Mouse (Mus musculus): ENCODE data around the gene Hist1h4k. TPM values are rescaled to one million over a fixed set of nuclear protein-coding genes. Genes with fewer than 3 reads are reported as not detected.
"Not testable (repeated sequence)": the region's sequence is repeated elsewhere in the genome, so short reads cannot be mapped to it uniquely, and the experiment has no call there.

The Hist1h4k gene
- polyA plus RNA-seq, 1 experiment from 2014 or later, result 2.0 TPM

DNA sequence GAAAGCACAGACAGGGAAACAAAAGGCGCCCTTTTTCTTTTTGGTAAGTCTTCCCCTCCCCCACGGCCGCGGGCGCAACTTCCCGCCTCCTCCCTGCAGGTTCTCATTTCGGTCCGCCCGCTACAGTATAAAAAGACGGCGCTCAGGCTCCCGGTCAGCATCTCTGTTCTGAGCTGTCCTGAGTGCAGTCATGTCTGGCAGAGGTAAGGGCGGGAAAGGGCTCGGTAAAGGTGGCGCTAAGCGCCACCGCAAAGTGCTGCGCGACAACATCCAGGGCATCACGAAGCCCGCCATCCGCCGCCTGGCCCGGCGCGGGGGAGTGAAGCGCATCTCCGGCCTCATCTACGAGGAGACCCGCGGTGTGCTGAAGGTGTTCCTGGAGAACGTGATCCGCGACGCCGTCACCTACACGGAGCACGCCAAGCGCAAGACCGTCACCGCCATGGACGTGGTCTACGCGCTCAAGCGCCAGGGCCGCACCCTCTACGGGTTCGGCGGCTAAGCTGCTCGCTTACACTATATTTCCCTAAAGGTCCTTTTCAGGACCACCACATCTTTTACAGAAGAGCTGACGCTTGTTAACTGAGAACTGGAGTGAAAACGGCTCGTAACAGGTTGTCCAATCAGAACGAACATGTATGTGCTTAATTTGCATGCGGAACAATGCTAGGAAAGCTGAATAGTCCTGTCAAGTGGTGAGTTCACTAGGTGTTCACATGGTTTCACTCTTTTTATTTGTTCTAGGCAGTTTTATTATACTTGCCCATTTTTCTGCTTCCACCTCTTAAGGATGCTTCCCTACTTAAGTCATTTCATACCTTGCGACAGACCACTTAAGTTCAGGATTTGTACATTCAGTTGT, 15.2 kb downstream of the Hist1h4k start, which contains the start of gene Hist1h4j:
Gene Hist1h4j, plus strand, starts transcription at position 159 of the 862 bp plus-strand sequence.
- Histone ChIP-seq H3K4me1 (replicated peaks; ENCODE audit: control insufficient read depth, insufficient read depth, low read length) (peaks cover 22% of the 10 kb centered on the region), H3K4me2 (replicated peaks) (peak within 1 kb of the TSS; percentile 88), H3K4me3 (replicated peaks; ENCODE audit: low read length) (peak within 1 kb of the TSS; percentile 43), H3K27ac (peak within 1 kb of the TSS; percentile 99), H3K9ac (peak within 1 kb of the TSS; percentile 76)
- WGBS, result under 1% methylated on average over 42 of the region's 56 CpGs
- DNase-seq (ENCODE audit: low spot score), result peak; percentile 92
- peak; percentile 92 for ATAC-seq (ENCODE audit: low FRiP score)
- not testable (repeated sequence) for H3K36me3 ChIP-seq (replicated peaks; ENCODE audit: control insufficient read depth, insufficient read depth); H3K27me3 ChIP-seq (ENCODE audit: control insufficient read depth, insufficient read depth, low read length); H3K9me3 ChIP-seq (ENCODE audit: control insufficient read depth, low read length)

DNA sequence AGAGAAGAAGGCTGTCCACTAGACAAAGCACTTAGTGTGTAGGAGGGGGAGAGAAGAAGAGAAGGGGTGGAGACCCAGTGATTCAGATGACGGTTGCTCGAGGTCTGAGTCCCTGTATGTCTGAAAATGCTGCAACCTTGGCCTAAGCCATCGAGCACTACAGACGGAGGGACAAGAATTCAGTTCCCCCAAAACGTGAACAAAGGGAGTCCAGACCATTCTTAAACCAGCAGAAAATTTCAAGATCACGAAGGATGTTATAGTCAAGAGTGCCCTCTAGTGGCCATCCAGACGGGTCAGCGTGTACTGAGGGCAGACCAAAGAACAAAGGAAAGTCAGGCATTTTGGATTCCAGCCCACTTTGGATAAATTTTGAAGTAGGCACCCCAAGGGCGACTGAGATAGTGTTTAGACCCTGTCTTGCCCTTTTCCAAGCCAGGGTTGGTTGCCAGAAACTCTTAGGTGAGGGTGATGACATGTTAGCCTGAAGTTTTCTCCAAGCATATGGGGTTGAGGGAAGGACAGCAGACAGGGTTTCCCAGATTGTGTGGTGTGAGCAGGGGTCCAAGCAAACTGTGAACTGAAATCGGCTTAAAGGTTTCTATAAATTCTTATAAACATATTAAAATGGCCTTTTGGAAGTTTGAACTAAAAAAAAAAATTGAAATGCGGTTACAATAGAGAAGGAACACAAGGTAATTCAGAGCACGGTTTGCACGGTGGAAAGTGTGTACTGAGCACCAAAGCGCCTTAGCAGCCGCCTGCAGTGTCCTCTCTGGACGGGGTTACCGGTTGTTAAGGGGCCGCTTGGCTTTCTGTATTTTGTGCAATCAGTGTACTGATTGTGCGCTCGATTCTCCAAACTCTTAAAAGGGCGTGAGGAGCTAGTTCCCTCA, 16.0 kb downstream of the Hist1h4k start:
- DNase-seq (ENCODE audit: low spot score) (peak; percentile 93), ATAC-seq (ENCODE audit: low FRiP score) (peak; percentile 86)
- no peaks in the 10 kb centered on the region for H3K27me3 ChIP-seq (ENCODE audit: control insufficient read depth, insufficient read depth, low read length)
- WGBS, result under 1% methylated on average over 21 of the region's 21 CpGs
- peak overlapping the region; percentile 76 for H3K9ac ChIP-seq
- H3K4me2 ChIP-seq (replicated peaks), result peak overlapping the region; percentile 88
- H3K27ac ChIP-seq, result peak overlapping the region; percentile 99
- no peaks in the 10 kb centered on the region for H3K9me3 ChIP-seq (ENCODE audit: control insufficient read depth, low read length)
- peaks cover 22% of the 10 kb centered on the region for H3K4me1 ChIP-seq (replicated peaks; ENCODE audit: control insufficient read depth, insufficient read depth, low read length)
- H3K4me3 ChIP-seq (replicated peaks; ENCODE audit: low read length), result peak overlapping the region; percentile 43
- H3K36me3 ChIP-seq (replicated peaks; ENCODE audit: control insufficient read depth, insufficient read depth), result no peaks in the 10 kb centered on the region

DNA sequence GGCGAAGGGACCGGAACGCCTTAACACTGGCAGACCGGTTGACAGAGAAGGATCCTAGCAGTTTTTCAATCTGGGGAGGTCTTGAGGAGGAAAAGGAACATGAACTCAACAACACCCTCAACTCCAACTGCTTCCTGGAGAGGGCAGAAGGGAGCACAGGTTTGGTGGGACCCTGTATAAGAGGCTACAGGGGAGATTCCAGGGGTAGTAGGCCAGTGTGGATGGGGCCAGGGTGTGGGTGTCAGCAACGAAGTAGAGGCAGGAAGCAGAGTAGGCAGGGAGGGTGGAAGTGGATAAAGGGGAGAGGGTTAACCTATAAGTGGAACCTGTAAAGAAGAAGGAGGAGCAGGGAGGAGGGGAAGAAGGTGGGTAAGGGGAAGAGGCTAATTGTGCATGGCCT, 16.8 kb downstream of the Hist1h4k start:
- Histone ChIP-seq H3K27me3 (ENCODE audit: control insufficient read depth, insufficient read depth, low read length) (no peaks in the 10 kb centered on the region), H3K36me3 (replicated peaks; ENCODE audit: control insufficient read depth, insufficient read depth) (no peaks in the 10 kb centered on the region), H3K9me3 (ENCODE audit: control insufficient read depth, low read length) (no peaks in the 10 kb centered on the region), H3K4me2 (replicated peaks) (no peak overlapping the region), H3K9ac (no peak overlapping the region), H3K4me1 (replicated peaks; ENCODE audit: control insufficient read depth, insufficient read depth, low read length) (peaks cover 22% of the 10 kb centered on the region), H3K4me3 (replicated peaks; ENCODE audit: low read length) (no peak overlapping the region), H3K27ac (peak overlapping the region; percentile 99)
- WGBS, result 59% methylated on average over 5 of the region's 5 CpGs
- DNase-seq (ENCODE audit: low spot score) (no peak), ATAC-seq (ENCODE audit: low FRiP score) (peak; percentile 16; the same call in 1 of the 2 replicates)

DNA sequence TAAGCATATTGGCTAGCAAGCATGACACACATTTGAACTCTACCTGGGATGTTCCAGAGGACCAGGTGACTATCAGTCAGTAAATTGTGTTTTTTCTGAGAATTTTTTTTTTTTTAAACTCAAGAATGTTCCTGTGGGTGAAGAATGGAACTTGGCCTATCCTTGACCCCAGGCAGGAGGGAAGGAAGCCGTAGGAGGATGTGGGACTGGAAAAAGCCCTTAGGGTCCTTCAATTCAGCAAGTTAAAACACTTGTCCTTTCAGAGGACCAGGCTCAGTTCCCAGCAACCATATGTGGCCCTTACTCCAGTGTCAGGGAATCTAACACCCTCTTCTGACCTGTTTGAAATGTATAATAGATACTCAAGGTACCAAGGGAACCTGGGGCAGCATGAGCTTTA, 20.8 kb downstream of the Hist1h4k start:
- ATAC-seq (ENCODE audit: low FRiP score), result no peak

DNA sequence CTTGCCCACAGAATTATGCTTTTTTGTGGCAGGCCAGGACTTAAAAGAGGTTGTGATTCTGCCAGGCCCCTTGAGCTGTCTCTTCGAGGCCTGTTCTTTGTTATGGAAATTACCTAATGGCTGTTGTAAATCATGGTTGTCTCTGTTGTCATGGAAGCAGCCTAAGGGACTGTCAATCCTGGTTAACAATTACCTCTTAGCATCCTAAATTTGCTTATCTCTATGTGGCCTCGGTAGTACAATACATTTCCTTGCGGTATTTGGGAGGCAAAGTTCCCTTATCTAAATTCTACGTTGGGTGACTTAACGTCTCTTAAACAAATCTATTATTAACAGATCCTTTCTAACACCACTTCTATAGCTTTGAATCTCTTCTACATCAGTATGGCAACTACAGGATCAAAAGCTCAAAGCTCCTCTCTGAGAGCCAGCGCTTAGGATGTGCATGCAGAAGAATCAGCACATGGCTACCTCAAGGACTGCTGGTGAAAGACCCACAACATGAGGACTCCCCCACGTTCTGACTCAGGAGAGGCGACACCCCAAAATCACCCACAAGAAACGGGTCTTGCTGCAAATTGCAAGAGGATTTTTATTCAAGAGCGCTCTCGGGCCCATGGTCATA, 22.2 kb downstream of the Hist1h4k start:
- Histone ChIP-seq H3K4me3 (replicated peaks; ENCODE audit: low read length) (no peak overlapping the region), H3K36me3 (replicated peaks; ENCODE audit: control insufficient read depth, insufficient read depth) (no peaks in the 10 kb centered on the region), H3K27ac (peak overlapping the region; percentile 38; the same call in 1 of the 2 replicates), H3K27me3 (ENCODE audit: control insufficient read depth, insufficient read depth, low read length) (no peaks in the 10 kb centered on the region), H3K9ac (no peak overlapping the region), H3K4me2 (replicated peaks) (no peak overlapping the region), H3K9me3 (ENCODE audit: control insufficient read depth, low read length) (no peaks in the 10 kb centered on the region), H3K4me1 (replicated peaks; ENCODE audit: control insufficient read depth, insufficient read depth, low read length) (no peaks in the 10 kb centered on the region)
- peak; percentile 65; the same call in 1 of the 2 replicates for ATAC-seq (ENCODE audit: low FRiP score)
- 17% methylated on average over 11 of the region's 11 CpGs for WGBS
- DNase-seq (ENCODE audit: low spot score), result no peak

More for the DNA sequence above, 20.8 kb downstream of the Hist1h4k start:
- no peaks in the 10 kb centered on the region for H3K27me3 ChIP-seq (ENCODE audit: control insufficient read depth, insufficient read depth, low read length)
- H3K27ac ChIP-seq, result no peak overlapping the region
- no peak overlapping the region for H3K4me3 ChIP-seq (replicated peaks; ENCODE audit: low read length)
- WGBS, result 59% methylated on average over 1 of the region's 1 CpGs
- no peaks in the 10 kb centered on the region for H3K9me3 ChIP-seq (ENCODE audit: control insufficient read depth, low read length)
- no peak for DNase-seq (ENCODE audit: low spot score)
- peaks cover 8% of the 10 kb centered on the region; the same call in 1 of the 2 replicates for H3K4me1 ChIP-seq (replicated peaks; ENCODE audit: control insufficient read depth, insufficient read depth, low read length)
- no peaks in the 10 kb centered on the region for H3K36me3 ChIP-seq (replicated peaks; ENCODE audit: control insufficient read depth, insufficient read depth)
- no peak overlapping the region for H3K9ac ChIP-seq
- H3K4me2 ChIP-seq (replicated peaks), result no peak overlapping the region

DNA sequence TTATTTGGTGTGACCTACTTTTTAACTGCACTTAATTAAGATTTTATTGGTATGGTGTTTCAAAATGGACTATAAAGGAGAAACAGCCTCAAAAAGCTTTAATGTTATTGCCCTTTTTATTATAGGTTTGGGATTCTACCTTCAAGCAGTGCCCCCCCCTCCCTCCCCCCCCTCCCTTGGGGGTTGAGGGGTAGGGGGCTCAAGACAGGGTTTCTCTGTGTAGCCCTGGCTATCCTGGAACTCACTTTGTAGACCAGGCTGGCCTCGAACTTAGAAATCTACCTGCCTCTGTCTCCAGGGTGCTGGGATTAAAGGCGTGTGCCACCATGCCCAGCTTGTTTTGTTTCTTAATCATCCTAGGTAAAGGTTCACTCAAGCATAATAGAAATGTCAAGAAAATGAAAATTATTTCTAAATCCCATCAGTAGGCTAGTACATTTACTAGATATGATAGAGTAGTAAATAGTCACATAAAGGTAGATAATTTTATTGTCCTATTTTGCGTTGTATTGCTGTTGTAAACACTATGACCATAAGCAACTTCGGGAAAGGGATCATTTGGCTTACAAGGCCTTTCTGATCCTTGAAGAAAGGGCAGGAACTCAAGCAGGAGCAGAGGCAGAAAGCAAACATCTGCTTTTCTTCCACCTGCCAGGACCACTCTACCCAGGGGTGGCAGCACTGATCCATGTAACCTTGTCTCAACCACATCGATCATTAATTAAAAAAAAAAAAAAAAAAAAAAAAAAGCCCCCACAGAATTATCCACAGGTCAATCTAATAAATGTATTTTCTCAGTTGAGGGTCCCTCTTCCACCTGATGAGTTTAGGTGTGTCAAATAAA, 27.1 kb downstream of the Hist1h4k start:
- Histone ChIP-seq H3K9me3 (ENCODE audit: control insufficient read depth, low read length) (no peaks in the 10 kb centered on the region), H3K4me2 (replicated peaks) (peak overlapping the region; percentile 69), H3K27me3 (ENCODE audit: control insufficient read depth, insufficient read depth, low read length) (no peaks in the 10 kb centered on the region), H3K27ac (peak overlapping the region; percentile 85; the same call in 1 of the 2 replicates), H3K9ac (no peak overlapping the region), H3K4me1 (replicated peaks; ENCODE audit: control insufficient read depth, insufficient read depth, low read length) (peaks cover 15% of the 10 kb centered on the region), H3K4me3 (replicated peaks; ENCODE audit: low read length) (no peak overlapping the region), H3K36me3 (replicated peaks; ENCODE audit: control insufficient read depth, insufficient read depth) (no peaks in the 10 kb centered on the region)
- 40% methylated on average over 5 of the region's 5 CpGs for WGBS
- ATAC-seq (ENCODE audit: low FRiP score) (no peak), DNase-seq (ENCODE audit: low spot score) (no peak)

DNA sequence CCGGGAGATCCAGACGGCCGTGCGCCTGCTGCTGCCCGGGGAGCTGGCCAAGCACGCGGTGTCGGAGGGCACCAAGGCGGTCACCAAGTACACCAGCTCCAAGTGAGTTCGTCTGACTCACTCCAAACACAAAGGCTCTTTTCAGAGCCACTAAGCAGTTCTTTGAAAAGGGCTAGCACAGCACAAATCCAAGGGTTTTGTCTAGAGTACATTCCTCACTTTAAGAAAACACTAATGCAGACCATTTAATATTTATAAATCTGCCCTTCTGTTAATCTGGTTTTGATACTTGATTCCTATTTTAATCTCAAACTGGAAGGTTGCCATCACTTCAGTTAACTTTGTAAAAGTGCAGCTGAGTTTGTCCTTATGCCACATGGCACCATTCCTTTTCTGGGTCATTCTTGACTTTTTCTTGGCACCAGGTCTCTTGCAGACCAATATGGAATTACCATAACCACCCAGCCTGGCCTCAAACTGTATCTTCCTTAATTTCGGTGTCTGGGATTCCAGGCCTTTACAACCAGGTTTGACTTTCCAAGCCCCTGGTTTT, 27.9 kb downstream of the Hist1h4k start:
- Histone ChIP-seq H3K36me3 (replicated peaks; ENCODE audit: control insufficient read depth, insufficient read depth) (no peaks in the 10 kb centered on the region), H3K4me1 (replicated peaks; ENCODE audit: control insufficient read depth, insufficient read depth, low read length) (peaks cover 17% of the 10 kb centered on the region), H3K27ac (peak overlapping the region; percentile 85), H3K4me3 (replicated peaks; ENCODE audit: low read length) (peak overlapping the region; percentile 34), H3K27me3 (ENCODE audit: control insufficient read depth, insufficient read depth, low read length) (no peaks in the 10 kb centered on the region), H3K9ac (peak overlapping the region; percentile 53), H3K4me2 (replicated peaks) (peak overlapping the region; percentile 69), H3K9me3 (ENCODE audit: control insufficient read depth, low read length) (no peaks in the 10 kb centered on the region)
- DNase-seq (ENCODE audit: low spot score) (peak; percentile 50), ATAC-seq (ENCODE audit: low FRiP score) (peak; percentile 14; the same call in 1 of the 2 replicates)
- 2% methylated on average over 11 of the region's 11 CpGs for whole genome bisulfite sequencing

DNA sequence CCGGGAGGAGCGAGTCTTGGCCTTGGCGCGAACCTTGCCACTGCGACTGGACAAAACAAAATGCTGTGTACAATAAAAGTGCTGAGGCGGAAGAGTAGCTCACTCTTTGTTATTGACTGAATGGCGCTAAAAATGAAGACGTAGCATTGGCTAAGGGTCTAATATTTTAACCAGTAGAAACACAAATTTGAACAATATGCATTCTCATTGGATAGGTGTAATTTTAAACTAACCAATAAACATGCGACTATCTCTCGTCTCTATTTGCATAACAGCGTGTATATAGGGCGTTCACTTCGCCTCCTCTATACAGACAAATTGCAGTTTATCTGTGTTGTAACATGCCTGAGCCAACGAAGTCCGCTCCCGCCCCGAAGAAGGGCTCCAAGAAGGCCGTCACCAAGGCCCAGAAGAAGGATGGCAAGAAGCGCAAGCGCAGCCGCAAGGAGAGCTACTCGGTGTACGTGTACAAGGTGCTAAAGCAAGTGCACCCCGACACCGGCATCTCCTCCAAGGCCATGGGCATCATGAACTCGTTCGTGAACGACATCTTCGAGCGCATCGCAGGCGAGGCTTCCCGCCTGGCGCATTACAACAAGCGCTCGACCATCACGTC, 28.4 kb downstream of the Hist1h4k start, which contains the start of gene Hist1h2bm:
Gene Hist1h2bm, plus strand, starts transcription at position 288 of the 616 bp plus-strand sequence.
- peak within 1 kb of the TSS; percentile 85 for H3K27ac ChIP-seq
- DNase-seq (ENCODE audit: low spot score) (peak; percentile 91), ATAC-seq (ENCODE audit: low FRiP score) (peak; percentile 97)
- not testable (repeated sequence) for H3K36me3 ChIP-seq (replicated peaks; ENCODE audit: control insufficient read depth, insufficient read depth); H3K9me3 ChIP-seq (ENCODE audit: control insufficient read depth, low read length); H3K27me3 ChIP-seq (ENCODE audit: control insufficient read depth, insufficient read depth, low read length)
- peaks cover 20% of the 10 kb centered on the region for H3K4me1 ChIP-seq (replicated peaks; ENCODE audit: control insufficient read depth, insufficient read depth, low read length)
- H3K4me2 ChIP-seq (replicated peaks), result peak within 1 kb of the TSS; percentile 69
- WGBS, result under 1% methylated on average over 37 of the region's 37 CpGs
- H3K9ac ChIP-seq, result peak within 1 kb of the TSS; percentile 53
- H3K4me3 ChIP-seq (replicated peaks; ENCODE audit: low read length), result peak within 1 kb of the TSS; percentile 34
